Comparison of ENCODE assay signal across 19 mouse cellular contexts in the genomic region with DNA sequence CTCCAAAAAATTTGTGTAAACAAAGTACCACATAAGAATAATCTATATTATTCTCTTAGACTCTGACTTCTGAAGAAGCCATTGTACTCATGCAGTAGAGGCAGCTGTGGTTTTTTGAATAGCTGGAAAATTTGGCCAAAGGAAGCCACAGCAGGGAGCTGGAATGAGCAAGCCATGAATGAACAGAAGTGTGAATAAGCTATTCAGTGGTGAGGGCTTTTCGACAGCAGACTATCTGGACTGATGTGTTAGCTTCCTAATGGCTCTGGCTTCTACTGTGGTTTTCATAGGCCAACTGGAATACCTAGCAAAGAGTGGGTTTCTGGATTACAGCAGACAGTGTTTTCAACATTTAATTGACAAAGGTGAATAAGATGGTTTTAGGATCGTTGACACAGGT.
DNase-seq lines count a peak whose midpoint lies in the region; ATAC-seq lines count a peak whose summit lies in the region.
"Had no signal": no experiment of that assay in that cellular context is flagged by ENCODE, and none has a peak within 500 bp of the region (broad histone marks: within the 10 kb centered on the region; RNA-seq: fewer than 3 reads in every experiment).

No protein-coding gene starts in this region.

- 54% methylated on average over 2 of the region's 2 CpGs for WGBS in hindbrain, embryonic 11.5 days
- 53% methylated on average over 2 of the region's 2 CpGs for WGBS in hindbrain, embryonic 13.5 days
- WGBS in neural tube, embryonic 11.5 days = 63% methylated on average over 2 of the region's 2 CpGs
- WGBS in neural tube, embryonic 15.5 days = 49% methylated on average over 2 of the region's 2 CpGs

- no peak overlapping the region for H3K4me3 ChIP-seq in hindbrain, embryonic 11.5 days (ENCODE audit: low read depth, low read length)
- H3K4me3 ChIP-seq in hindbrain, embryonic 13.5 days = no peak overlapping the region
- H3K4me3 ChIP-seq in neural tube, embryonic 11.5 days (ENCODE audit: low read depth, low read length) = no peak overlapping the region
- H3K4me3 ChIP-seq in neural tube, embryonic 15.5 days (replicated peaks) = no peak overlapping the region
- H3K4me3 ChIP-seq: embryonic facial prominence, embryonic 12.5 days; heart, adult 2 months; heart, embryonic 15.5 days had no signal

- H3K4me2 ChIP-seq in hindbrain, embryonic 11.5 days (replicated peaks; ENCODE audit: low read depth, low read length) = no peak overlapping the region
- no peak overlapping the region for H3K4me2 ChIP-seq in hindbrain, embryonic 13.5 days
- H3K4me2 ChIP-seq in neural tube, embryonic 11.5 days (ENCODE audit: low read depth) = no peak overlapping the region
- no peak overlapping the region for H3K4me2 ChIP-seq in neural tube, embryonic 15.5 days
- H3K4me2 ChIP-seq: embryonic facial prominence, embryonic 12.5 days; heart, embryonic 11.5 days; heart, embryonic 15.5 days had no signal

- no peaks in the 10 kb centered on the region for H3K27me3 ChIP-seq in hindbrain, embryonic 11.5 days (ENCODE audit: control insufficient read depth, insufficient read depth, low read length)
- H3K27me3 ChIP-seq in hindbrain, embryonic 13.5 days = no peaks in the 10 kb centered on the region
- no peaks in the 10 kb centered on the region for H3K27me3 ChIP-seq in neural tube, embryonic 11.5 days (ENCODE audit: control insufficient read depth, insufficient read depth, low read length)
- no peaks in the 10 kb centered on the region for H3K27me3 ChIP-seq in neural tube, embryonic 15.5 days (replicated peaks)
- H3K27me3 ChIP-seq: embryonic facial prominence, embryonic 12.5 days; heart, embryonic 15.5 days had no signal

- H3K4me1 ChIP-seq in hindbrain, embryonic 11.5 days (replicated peaks; ENCODE audit: control insufficient read depth, insufficient read depth, low read length) = no peaks in the 10 kb centered on the region
- H3K4me1 ChIP-seq in hindbrain, embryonic 13.5 days (replicated peaks) = no peaks in the 10 kb centered on the region
- no peaks in the 10 kb centered on the region for H3K4me1 ChIP-seq in neural tube, embryonic 11.5 days (ENCODE audit: control insufficient read depth, insufficient read depth, low read length)
- H3K4me1 ChIP-seq in neural tube, embryonic 15.5 days = no peaks in the 10 kb centered on the region
- H3K4me1 ChIP-seq: embryonic facial prominence, embryonic 12.5 days had no signal

- peak; percentile 40; the same call in 1 of the 2 replicates for ATAC-seq in hindbrain, embryonic 11.5 days (ENCODE audit: low FRiP score)
- ATAC-seq in hindbrain, embryonic 13.5 days (ENCODE audit: low FRiP score) = no peak
- peak; percentile 62 for ATAC-seq in neural tube, embryonic 11.5 days (ENCODE audit: insufficient read depth, low FRiP score, low TSS enrichment)
- no peak for ATAC-seq in neural tube, embryonic 15.5 days (ENCODE audit: low FRiP score)
- ATAC-seq: forebrain, postnatal 0 days; intestine, embryonic 16.5 days had no signal

- peak; percentile 11 for DNase-seq in embryo, embryonic 10 days (ENCODE audit: low spot score)
- no peak for DNase-seq in embryo, embryonic 9.5 days (ENCODE audit: extremely low spot score)
- peak; percentile 8 for DNase-seq in hindbrain, embryonic 11.5 days (ENCODE audit: low spot score)
- peak; percentile 10 for DNase-seq in neural tube, embryonic 11.5 days (ENCODE audit: low spot score)
- DNase-seq in kidney, adult 11 months = no peak
- DNase-seq: adrenal gland, adult 2 months; adrenal gland, postnatal 25 days; cerebellum, adult 2 months; cerebellum, postnatal 14 days; forebrain, postnatal 0 days; gastrocnemius, postnatal 14 days; heart, adult 2 months; heart, postnatal 14 days had no signal

- no peak overlapping the region for H3K27ac ChIP-seq in hindbrain, embryonic 11.5 days (ENCODE audit: low read depth, low read length)
- H3K27ac ChIP-seq in hindbrain, embryonic 13.5 days = no peak overlapping the region
- no peak overlapping the region for H3K27ac ChIP-seq in neural tube, embryonic 11.5 days (ENCODE audit: low read depth, low read length)
- no peak overlapping the region for H3K27ac ChIP-seq in neural tube, embryonic 15.5 days (replicated peaks)
- H3K27ac ChIP-seq: embryonic facial prominence, embryonic 12.5 days; heart, adult 2 months; heart, embryonic 15.5 days had no signal

- no peaks in the 10 kb centered on the region for H3K9me3 ChIP-seq in hindbrain, embryonic 11.5 days (ENCODE audit: control insufficient read depth, low read length)
- no peaks in the 10 kb centered on the region for H3K9me3 ChIP-seq in hindbrain, embryonic 13.5 days
- H3K9me3 ChIP-seq in neural tube, embryonic 11.5 days (ENCODE audit: control insufficient read depth, low read length) = no peaks in the 10 kb centered on the region
- no peaks in the 10 kb centered on the region for H3K9me3 ChIP-seq in neural tube, embryonic 15.5 days (replicated peaks)
- H3K9me3 ChIP-seq: embryonic facial prominence, embryonic 12.5 days; heart, embryonic 15.5 days had no signal

- no peak overlapping the region for H3K9ac ChIP-seq in hindbrain, embryonic 11.5 days (ENCODE audit: low read depth, low read length)
- H3K9ac ChIP-seq in hindbrain, embryonic 13.5 days = no peak overlapping the region
- H3K9ac ChIP-seq in neural tube, embryonic 11.5 days (ENCODE audit: low read length) = no peak overlapping the region
- no peak overlapping the region for H3K9ac ChIP-seq in neural tube, embryonic 15.5 days (replicated peaks)
- H3K9ac ChIP-seq: embryonic facial prominence, embryonic 12.5 days; forebrain, postnatal 0 days; heart, embryonic 15.5 days had no signal

- H3K36me3 ChIP-seq in hindbrain, embryonic 11.5 days (ENCODE audit: control insufficient read depth, insufficient read depth, low read length) = no peaks in the 10 kb centered on the region
- H3K36me3 ChIP-seq in hindbrain, embryonic 13.5 days = no peaks in the 10 kb centered on the region
- H3K36me3 ChIP-seq in neural tube, embryonic 11.5 days (ENCODE audit: control insufficient read depth, insufficient read depth, low read length) = no peaks in the 10 kb centered on the region
- no peaks in the 10 kb centered on the region for H3K36me3 ChIP-seq in neural tube, embryonic 15.5 days
- H3K36me3 ChIP-seq: embryonic facial prominence, embryonic 12.5 days; heart, embryonic 15.5 days had no signal

Comparison
In these comparisons a context has a peak if more than half of its experiments do, and no peak if none do; other contexts are left out.
1. DNase-seq: peak in embryo, embryonic 10 days (single experiment), hindbrain, embryonic 11.5 days (single experiment) and neural tube, embryonic 11.5 days (single experiment); none in embryo, embryonic 9.5 days (single experiment) and kidney, adult 11 months (single experiment).
2. ATAC-seq: peak in hindbrain, embryonic 11.5 days (single experiment) and neural tube, embryonic 11.5 days (single experiment); none in hindbrain, embryonic 13.5 days (single experiment) and neural tube, embryonic 15.5 days (single experiment).